Mouse (Mus musculus) kidney, adult 9 months (tissue): ENCODE data around the gene Tmed2.
A peak's percentile ranks its signal among the peaks of the same experiment; 100 is the strongest.
"Not testable (repeated sequence)": the region's sequence is repeated elsewhere in the genome, so short reads cannot be mapped to it uniquely, and the experiment has no call there.

Source experiments
- DNase-seq: peaks from one replicate; pipeline ENCODE4 v3.0.0; 2022

The Tmed2 gene

GRCm38 (mm10) chr5:124540383-124540786, at the start of gene Tmed2:
Tmed2 (plus strand) TSS chr5:124540695.
- peak; percentile 98 for DNase-seq

- DNase-seq: no peak
These were observed 48.8 kb upstream of the Tmed2 start for GRCm38 (mm10) chr5:124491732-124492131.

- no peak for DNase-seq
These were observed 47.9 kb upstream of the Tmed2 start for GRCm38 (mm10) chr5:124492618-124493017.

GRCm38 (mm10) chr5:124493455-124493854, 47.0 kb upstream of the Tmed2 start:
- DNase-seq: no peak

- no peak for DNase-seq
These were observed 44.9 kb upstream of the Tmed2 start for GRCm38 (mm10) chr5:124495547-124495946.

GRCm38 (mm10) chr5:124496614-124497514, 43.6 kb upstream of the Tmed2 start:
- DNase-seq: no peak

GRCm38 (mm10) chr5:124498221-124498876, 42.1 kb upstream of the Tmed2 start:
- peak; percentile 55 for DNase-seq

GRCm38 (mm10) chr5:124499001-124499400, 41.5 kb upstream of the Tmed2 start:
- no peak for DNase-seq

- DNase-seq: not testable (repeated sequence)
These were observed 40.5 kb upstream of the Tmed2 start for GRCm38 (mm10) chr5:124500037-124500436.

GRCm38 (mm10) chr5:124500573-124500972, 39.9 kb upstream of the Tmed2 start:
- DNase-seq: no peak

GRCm38 (mm10) chr5:124501541-124501940, 39.0 kb upstream of the Tmed2 start:
- no peak for DNase-seq

GRCm38 (mm10) chr5:124503742-124504141, 36.8 kb upstream of the Tmed2 start:
- no peak for DNase-seq

GRCm38 (mm10) chr5:124505235-124505634, 35.3 kb upstream of the Tmed2 start:
- no peak for DNase-seq

- DNase-seq: peak; percentile 25
These were observed 33.6 kb upstream of the Tmed2 start for GRCm38 (mm10) chr5:124506731-124507359.

GRCm38 (mm10) chr5:124509200-124509599, 31.3 kb upstream of the Tmed2 start:
- DNase-seq: peak; percentile 27

- DNase-seq: peak; percentile 86
These were observed 30.7 kb upstream of the Tmed2 start for GRCm38 (mm10) chr5:124509742-124510237.

GRCm38 (mm10) chr5:124510536-124511050, 29.9 kb upstream of the Tmed2 start:
- DNase-seq: no peak

- no peak for DNase-seq
These were observed 24.7 kb upstream of the Tmed2 start for GRCm38 (mm10) chr5:124515789-124516188.

GRCm38 (mm10) chr5:124518648-124519047, 21.8 kb upstream of the Tmed2 start:
- no peak for DNase-seq

- no peak for DNase-seq
These were observed 18.9 kb upstream of the Tmed2 start for GRCm38 (mm10) chr5:124521588-124521987.

GRCm38 (mm10) chr5:124523032-124523431, 17.5 kb upstream of the Tmed2 start:
- DNase-seq: no peak

- DNase-seq: no peak
These were observed 15.6 kb upstream of the Tmed2 start for GRCm38 (mm10) chr5:124524943-124525342.

GRCm38 (mm10) chr5:124528351-124528750, 12.1 kb upstream of the Tmed2 start:
- no peak for DNase-seq
